Mouse (Mus musculus): Measurements from ENCODE around the gene Qrfp. TPM values are rescaled to one million over a fixed set of nuclear protein-coding genes. Genes with fewer than 3 reads are reported as not detected.
A peak's percentile ranks its signal among the peaks of the same experiment; 100 is the strongest.

Qrfp gene
- polyA plus RNA-seq, 1 experiment: not detected

- no peak for DNase-seq
- Histone ChIP-seq H3K27me3 (ENCODE audit: control insufficient read depth, insufficient read depth, low read length) (no peaks in the 10 kb centered on the region), H3K4me3 (replicated peaks; ENCODE audit: insufficient read depth, low read depth, low read length) (no peak overlapping the region), H3K4me1 (ENCODE audit: control insufficient read depth, insufficient read depth, low read length) (peaks cover 15% of the 10 kb centered on the region), H3K27ac (ENCODE audit: insufficient read depth, low read length) (no peak overlapping the region)
- TF ChIP-seq CTCF (IDR thresholded peaks at IDR 0.05; ENCODE audit: borderline replicate concordance, insufficient read depth, low read depth, low read length): no peak
- WGBS: 69% methylated on average over 3 of the region's 3 CpGs
These were observed 13.4 kb downstream of the Qrfp start for GRCm38 (mm10) chr2:31796943-31797342.

GRCm38 (mm10) chr2:31792611-31793010 lies 17.8 kb downstream of the Qrfp start:
- Histone ChIP-seq H3K27ac (ENCODE audit: insufficient read depth, low read length) (no peak overlapping the region), H3K27me3 (ENCODE audit: control insufficient read depth, insufficient read depth, low read length) (no peaks in the 10 kb centered on the region), H3K4me1 (ENCODE audit: control insufficient read depth, insufficient read depth, low read length) (peaks cover 4% of the 10 kb centered on the region; the same call in 1 of the 2 replicates), H3K4me3 (replicated peaks; ENCODE audit: insufficient read depth, low read depth, low read length) (no peak overlapping the region)
- WGBS: 89% methylated on average over 6 of the region's 6 CpGs
- DNase-seq: no peak
- no peak for TF ChIP-seq POLR2A (IDR thresholded peaks at IDR 0.05; ENCODE audit: borderline replicate concordance, insufficient read depth, low read length)
- TF ChIP-seq CTCF (IDR thresholded peaks at IDR 0.05; ENCODE audit: borderline replicate concordance, insufficient read depth, low read depth, low read length): no peak

GRCm38 (mm10) chr2:31791260-31791659 lies 19.1 kb downstream of the Qrfp start:
- 42% methylated on average over 8 of the region's 8 CpGs for WGBS
- H3K27me3 ChIP-seq (ENCODE audit: control insufficient read depth, insufficient read depth, low read length): no peaks in the 10 kb centered on the region
- H3K27ac ChIP-seq (ENCODE audit: insufficient read depth, low read length): no peak overlapping the region
- peaks cover 7% of the 10 kb centered on the region for H3K4me1 ChIP-seq (ENCODE audit: control insufficient read depth, insufficient read depth, low read length)
- DNase-seq: no peak
- H3K4me3 ChIP-seq (replicated peaks; ENCODE audit: insufficient read depth, low read depth, low read length): no peak overlapping the region
- no peak for TF ChIP-seq CTCF (IDR thresholded peaks at IDR 0.05; ENCODE audit: borderline replicate concordance, insufficient read depth, low read depth, low read length)
- TF ChIP-seq POLR2A (IDR thresholded peaks at IDR 0.05; ENCODE audit: borderline replicate concordance, insufficient read depth, low read length): no peak

DNA sequence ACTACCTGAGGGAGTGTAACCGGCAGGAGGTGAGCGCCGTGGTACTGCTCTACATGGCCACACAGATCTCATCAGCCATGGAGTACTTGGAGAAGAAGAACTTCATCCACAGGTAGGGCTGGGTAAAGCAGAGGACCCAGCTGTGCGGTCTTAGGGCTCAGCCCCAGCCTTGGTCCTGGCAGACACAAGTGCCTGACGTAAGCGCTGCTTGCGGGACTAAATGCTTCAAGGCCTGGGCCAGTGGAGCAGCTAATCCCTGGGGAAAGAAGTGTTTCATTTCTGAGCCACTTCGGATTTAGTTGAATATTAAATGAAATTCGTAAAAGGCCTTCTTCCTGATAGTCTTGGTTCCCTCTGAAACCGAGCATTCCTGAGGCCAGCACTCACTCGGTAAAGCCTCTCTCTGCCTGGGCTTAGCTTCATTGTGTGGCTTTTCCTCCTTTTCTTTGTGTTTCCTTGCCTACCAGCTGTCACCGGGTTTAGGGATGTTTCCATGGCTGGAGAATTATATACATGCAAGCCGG lies 19.6 kb downstream of the Qrfp start:
- TF ChIP-seq POLR2A (IDR thresholded peaks at IDR 0.05; ENCODE audit: borderline replicate concordance, insufficient read depth, low read length): no peak
- no peak for TF ChIP-seq CTCF (IDR thresholded peaks at IDR 0.05; ENCODE audit: borderline replicate concordance, insufficient read depth, low read depth, low read length)

DNA sequence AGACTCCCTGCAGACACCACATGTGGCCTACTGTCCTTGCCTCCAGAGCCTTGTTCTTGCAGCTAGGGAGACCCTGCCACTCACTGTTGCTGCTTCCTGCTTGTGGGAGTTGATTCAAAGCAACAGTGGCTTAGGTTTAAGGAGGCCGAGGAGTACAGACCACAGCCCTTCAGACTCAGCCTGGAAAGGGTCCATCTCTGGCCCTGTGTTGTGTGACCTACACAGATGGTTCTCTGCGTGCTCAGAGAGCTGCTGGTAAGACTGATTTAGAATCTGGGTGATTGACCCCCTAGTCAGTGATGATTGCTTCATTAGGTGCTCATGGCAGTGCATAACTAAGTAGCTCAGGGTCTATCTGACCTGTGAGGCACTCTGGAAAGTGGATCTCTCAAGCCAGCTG lies 21.2 kb downstream of the Qrfp start:
- no peak overlapping the region for H3K4me3 ChIP-seq (replicated peaks; ENCODE audit: insufficient read depth, low read depth, low read length)
- TF ChIP-seq CTCF (IDR thresholded peaks at IDR 0.05; ENCODE audit: borderline replicate concordance, insufficient read depth, low read depth, low read length) (no peak), POLR2A (IDR thresholded peaks at IDR 0.05; ENCODE audit: borderline replicate concordance, insufficient read depth, low read length) (no peak)
- peaks cover 7% of the 10 kb centered on the region for H3K4me1 ChIP-seq (ENCODE audit: control insufficient read depth, insufficient read depth, low read length)
- 34% methylated on average over 2 of the region's 2 CpGs for WGBS
- no peaks in the 10 kb centered on the region for H3K27me3 ChIP-seq (ENCODE audit: control insufficient read depth, insufficient read depth, low read length)
- no peak for DNase-seq
- H3K27ac ChIP-seq (ENCODE audit: insufficient read depth, low read length): no peak overlapping the region

More for the DNA sequence above, 19.6 kb downstream of the Qrfp start:
- DNase-seq: no peak
- WGBS: 78% methylated on average over 13 of the region's 13 CpGs
- no peak overlapping the region for H3K4me3 ChIP-seq (replicated peaks; ENCODE audit: insufficient read depth, low read depth, low read length)
- no peak overlapping the region for H3K27ac ChIP-seq (ENCODE audit: insufficient read depth, low read length)
- H3K4me1 ChIP-seq (ENCODE audit: control insufficient read depth, insufficient read depth, low read length): peaks cover 7% of the 10 kb centered on the region
- H3K27me3 ChIP-seq (ENCODE audit: control insufficient read depth, insufficient read depth, low read length): no peaks in the 10 kb centered on the region

GRCm38 (mm10) chr2:31788227-31788626 lies 22.2 kb downstream of the Qrfp start:
- no peak for TF ChIP-seq CTCF (IDR thresholded peaks at IDR 0.05; ENCODE audit: borderline replicate concordance, insufficient read depth, low read depth, low read length)
- no peak for TF ChIP-seq POLR2A (IDR thresholded peaks at IDR 0.05; ENCODE audit: borderline replicate concordance, insufficient read depth, low read length)
- WGBS: 78% methylated on average over 3 of the region's 3 CpGs
- Histone ChIP-seq H3K27me3 (ENCODE audit: control insufficient read depth, insufficient read depth, low read length) (no peaks in the 10 kb centered on the region), H3K4me3 (replicated peaks; ENCODE audit: insufficient read depth, low read depth, low read length) (no peak overlapping the region), H3K27ac (ENCODE audit: insufficient read depth, low read length) (no peak overlapping the region), H3K4me1 (ENCODE audit: control insufficient read depth, insufficient read depth, low read length) (peaks cover 7% of the 10 kb centered on the region)
- DNase-seq: no peak

- Histone ChIP-seq H3K27ac (ENCODE audit: insufficient read depth, low read length) (no peak overlapping the region), H3K27me3 (ENCODE audit: control insufficient read depth, insufficient read depth, low read length) (no peaks in the 10 kb centered on the region), H3K4me3 (replicated peaks; ENCODE audit: insufficient read depth, low read depth, low read length) (no peak overlapping the region), H3K4me1 (ENCODE audit: control insufficient read depth, insufficient read depth, low read length) (peaks cover 7% of the 10 kb centered on the region)
- DNase-seq: peak; percentile 73 to 82
- TF ChIP-seq CTCF (IDR thresholded peaks at IDR 0.05; ENCODE audit: borderline replicate concordance, insufficient read depth, low read depth, low read length) (peak; percentile 90), POLR2A (IDR thresholded peaks at IDR 0.05; ENCODE audit: borderline replicate concordance, insufficient read depth, low read length) (no peak)
- WGBS: 16% methylated on average over 7 of the region's 7 CpGs
These were observed 23.4 kb downstream of the Qrfp start for GRCm38 (mm10) chr2:31787029-31787428.

DNA sequence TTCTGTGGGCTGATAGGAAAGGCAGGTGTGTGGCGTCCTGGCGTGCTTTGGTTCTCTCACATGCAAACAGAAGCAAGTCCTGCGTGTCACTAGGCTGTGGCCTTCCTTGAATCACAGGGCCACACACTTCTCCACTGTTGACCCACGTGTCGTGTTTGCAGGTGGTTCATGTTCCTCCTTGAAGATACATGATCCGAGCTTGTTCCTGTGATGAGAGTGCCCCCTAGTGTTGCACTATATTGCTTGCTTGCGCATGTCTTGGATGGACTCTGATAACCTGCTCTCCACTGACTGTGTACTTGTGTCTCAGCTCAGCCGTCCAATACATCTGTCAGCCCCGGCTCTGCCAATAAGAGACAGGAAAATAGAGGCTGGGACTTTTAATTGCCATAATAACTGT lies 25.3 kb downstream of the Qrfp start:
- no peak overlapping the region for H3K27ac ChIP-seq (ENCODE audit: insufficient read depth, low read length)
- peak; percentile 95 for TF ChIP-seq CTCF (IDR thresholded peaks at IDR 0.05; ENCODE audit: borderline replicate concordance, insufficient read depth, low read depth, low read length)
- TF ChIP-seq POLR2A (IDR thresholded peaks at IDR 0.05; ENCODE audit: borderline replicate concordance, insufficient read depth, low read length): no peak
- 26% methylated on average over 9 of the region's 9 CpGs for WGBS
- H3K4me3 ChIP-seq (replicated peaks; ENCODE audit: insufficient read depth, low read depth, low read length): no peak overlapping the region
- no peaks in the 10 kb centered on the region for H3K27me3 ChIP-seq (ENCODE audit: control insufficient read depth, insufficient read depth, low read length)
- H3K4me1 ChIP-seq (ENCODE audit: control insufficient read depth, insufficient read depth, low read length): peaks cover 7% of the 10 kb centered on the region
- DNase-seq: peak; percentile 76

Measured in cerebellum, adult 2 months (tissue).